Mouse (Mus musculus): Measurements from ENCODE around the gene Tmem94.

Gene Tmem94

GRCm38 (mm10) chr11:115765103-115765606 lies at the start of gene Tmem94:
TSS of gene Tmem94 (plus strand) at chr11:115765433.
- in situ Hi-C loops (cut with MboI; ENCODE audit: low pct_unique_long_range_greater_than_20kb in 1 of 2, low sequenced_read_pairs in 2 of 2, unreplicated experiment in 1 of 2): no loop called here

- in situ Hi-C loops (cut with MboI; ENCODE audit: low pct_unique_long_range_greater_than_20kb in 1 of 2, low sequenced_read_pairs in 2 of 2, unreplicated experiment in 1 of 2): loop anchor here in 1 of 2 experiments (5.0 kb wide), 1 partner anchor 79 kb away; no protein-coding TSS in a partner anchor
Measured at GRCm38 (mm10) chr11:115716410-115717338, 48.6 kb upstream of the Tmem94 start.

GRCm38 (mm10) chr11:115717660-115718390 lies 47.4 kb upstream of the Tmem94 start:
- in situ Hi-C loops (cut with MboI; ENCODE audit: low pct_unique_long_range_greater_than_20kb in 1 of 2, low sequenced_read_pairs in 2 of 2, unreplicated experiment in 1 of 2): loop anchor here in 1 of 2 experiments (5.0 kb wide), 1 partner anchor 81 kb away; no protein-coding TSS in a partner anchor

GRCm38 (mm10) chr11:115722638-115723037 lies 42.6 kb upstream of the Tmem94 start:
- in situ Hi-C loops (cut with MboI; ENCODE audit: low pct_unique_long_range_greater_than_20kb in 1 of 2, low sequenced_read_pairs in 2 of 2, unreplicated experiment in 1 of 2): no loop called here

- in situ Hi-C loops (cut with MboI; ENCODE audit: low pct_unique_long_range_greater_than_20kb in 1 of 2, low sequenced_read_pairs in 2 of 2, unreplicated experiment in 1 of 2): no loop called here
Measured at GRCm38 (mm10) chr11:115723231-115723630, 42.0 kb upstream of the Tmem94 start.

GRCm38 (mm10) chr11:115734041-115734686 lies 31.1 kb upstream of the Tmem94 start:
- in situ Hi-C loops (cut with MboI; ENCODE audit: low pct_unique_long_range_greater_than_20kb in 1 of 2, low sequenced_read_pairs in 2 of 2, unreplicated experiment in 1 of 2): loop anchor here in 1 of 2 experiments (25.0 kb wide), 1 partner anchor 128 kb away; the partner anchor contains the start of gene Myo15b

- in situ Hi-C loops (cut with MboI; ENCODE audit: low pct_unique_long_range_greater_than_20kb in 1 of 2, low sequenced_read_pairs in 2 of 2, unreplicated experiment in 1 of 2): loop anchor here in 1 of 2 experiments (25.0 kb wide), 1 partner anchor 125 kb away; the partner anchor contains the start of gene Myo15b
Measured at GRCm38 (mm10) chr11:115737608-115738208, 27.5 kb upstream of the Tmem94 start.

GRCm38 (mm10) chr11:115738275-115738885 lies 26.9 kb upstream of the Tmem94 start:
- in situ Hi-C loops (cut with MboI; ENCODE audit: low pct_unique_long_range_greater_than_20kb in 1 of 2, low sequenced_read_pairs in 2 of 2, unreplicated experiment in 1 of 2): loop anchor here in 1 of 2 experiments (25.0 kb wide), 1 partner anchor 124 kb away; the partner anchor contains the start of gene Myo15b

- in situ Hi-C loops (cut with MboI; ENCODE audit: low pct_unique_long_range_greater_than_20kb in 1 of 2, low sequenced_read_pairs in 2 of 2, unreplicated experiment in 1 of 2): loop anchor here (10.0 to 25.0 kb wide), 2 partner anchors 121 to 134 kb away; partner anchors contain the start of gene Myo15b (in 1 of the 2)
Measured at GRCm38 (mm10) chr11:115741070-115741469, 24.2 kb upstream of the Tmem94 start.

GRCm38 (mm10) chr11:115742926-115743325 lies 22.3 kb upstream of the Tmem94 start:
- in situ Hi-C loops (cut with MboI; ENCODE audit: low pct_unique_long_range_greater_than_20kb in 1 of 2, low sequenced_read_pairs in 2 of 2, unreplicated experiment in 1 of 2): loop anchor here (10.0 to 25.0 kb wide), 2 partner anchors 119 to 132 kb away; partner anchors contain the start of gene Myo15b (in 1 of the 2)

- in situ Hi-C loops (cut with MboI; ENCODE audit: low pct_unique_long_range_greater_than_20kb in 1 of 2, low sequenced_read_pairs in 2 of 2, unreplicated experiment in 1 of 2): loop anchor here (10.0 to 25.0 kb wide), 2 partner anchors 118 to 130 kb away; partner anchors contain the start of gene Myo15b (in 1 of the 2)
Measured at GRCm38 (mm10) chr11:115744385-115744784, 20.8 kb upstream of the Tmem94 start.

- in situ Hi-C loops (cut with MboI; ENCODE audit: low pct_unique_long_range_greater_than_20kb in 1 of 2, low sequenced_read_pairs in 2 of 2, unreplicated experiment in 1 of 2): loop anchor here (10.0 to 25.0 kb wide), 2 partner anchors 116 to 129 kb away; partner anchors contain the start of gene Myo15b (in 1 of the 2)
Measured at GRCm38 (mm10) chr11:115746109-115746508, 19.1 kb upstream of the Tmem94 start.

- in situ Hi-C loops (cut with MboI; ENCODE audit: low pct_unique_long_range_greater_than_20kb in 1 of 2, low sequenced_read_pairs in 2 of 2, unreplicated experiment in 1 of 2): loop anchor here (10.0 to 25.0 kb wide), 2 partner anchors 116 to 128 kb away; partner anchors contain the start of gene Myo15b (in 1 of the 2)
Measured at GRCm38 (mm10) chr11:115746762-115747161, 18.5 kb upstream of the Tmem94 start.

- in situ Hi-C loops (cut with MboI; ENCODE audit: low pct_unique_long_range_greater_than_20kb in 1 of 2, low sequenced_read_pairs in 2 of 2, unreplicated experiment in 1 of 2): loop anchor here (10.0 to 25.0 kb wide), 2 partner anchors 115 to 127 kb away; partner anchors contain the start of gene Myo15b (in 1 of the 2)
Measured at GRCm38 (mm10) chr11:115747351-115747750, 17.9 kb upstream of the Tmem94 start.

GRCm38 (mm10) chr11:115749834-115750233 lies 15.4 kb upstream of the Tmem94 start:
- in situ Hi-C loops (cut with MboI; ENCODE audit: low pct_unique_long_range_greater_than_20kb in 1 of 2, low sequenced_read_pairs in 2 of 2, unreplicated experiment in 1 of 2): loop anchor here (10.0 to 25.0 kb wide), 2 partner anchors 112 to 125 kb away; partner anchors contain the start of gene Myo15b (in 1 of the 2)

- in situ Hi-C loops (cut with MboI; ENCODE audit: low pct_unique_long_range_greater_than_20kb in 1 of 2, low sequenced_read_pairs in 2 of 2, unreplicated experiment in 1 of 2): no loop called here
Measured at GRCm38 (mm10) chr11:115751725-115752124, 13.5 kb upstream of the Tmem94 start.

GRCm38 (mm10) chr11:115752653-115753052 lies 12.6 kb upstream of the Tmem94 start:
- in situ Hi-C loops (cut with MboI; ENCODE audit: low pct_unique_long_range_greater_than_20kb in 1 of 2, low sequenced_read_pairs in 2 of 2, unreplicated experiment in 1 of 2): no loop called here
